Mouse (Mus musculus) monocyte, adult 5-6 weeks (primary cell): ENCODE results near the gene Ano1. TPM values are rescaled to one million over a fixed set of nuclear protein-coding genes. Genes with fewer than 3 reads are reported as not detected.

Experiments
- ATAC-seq: fragments of 153-309, 156-312 bp; replicated peaks from 2 replicates; pipeline ENCODE4 v1.8.0; 2017; ENCODE audit warnings: mild to moderate bottlenecking; ENCODE audit not compliant: low TSS enrichment, insufficient number of reproducible peaks, severe bottlenecking, poor library complexity, low FRiP score
- total RNA-seq: library from RNA; stranded (forward); fragments of 200-1000, 200-491, 200-594 nt; gene quantifications from 3 replicates; pipeline ENCODE4 v1.2.3, GENCODE M21; 2017

Ano1 gene
- total RNA-seq, 1 experiment from 2014 or later: 0.38 TPM

DNA sequence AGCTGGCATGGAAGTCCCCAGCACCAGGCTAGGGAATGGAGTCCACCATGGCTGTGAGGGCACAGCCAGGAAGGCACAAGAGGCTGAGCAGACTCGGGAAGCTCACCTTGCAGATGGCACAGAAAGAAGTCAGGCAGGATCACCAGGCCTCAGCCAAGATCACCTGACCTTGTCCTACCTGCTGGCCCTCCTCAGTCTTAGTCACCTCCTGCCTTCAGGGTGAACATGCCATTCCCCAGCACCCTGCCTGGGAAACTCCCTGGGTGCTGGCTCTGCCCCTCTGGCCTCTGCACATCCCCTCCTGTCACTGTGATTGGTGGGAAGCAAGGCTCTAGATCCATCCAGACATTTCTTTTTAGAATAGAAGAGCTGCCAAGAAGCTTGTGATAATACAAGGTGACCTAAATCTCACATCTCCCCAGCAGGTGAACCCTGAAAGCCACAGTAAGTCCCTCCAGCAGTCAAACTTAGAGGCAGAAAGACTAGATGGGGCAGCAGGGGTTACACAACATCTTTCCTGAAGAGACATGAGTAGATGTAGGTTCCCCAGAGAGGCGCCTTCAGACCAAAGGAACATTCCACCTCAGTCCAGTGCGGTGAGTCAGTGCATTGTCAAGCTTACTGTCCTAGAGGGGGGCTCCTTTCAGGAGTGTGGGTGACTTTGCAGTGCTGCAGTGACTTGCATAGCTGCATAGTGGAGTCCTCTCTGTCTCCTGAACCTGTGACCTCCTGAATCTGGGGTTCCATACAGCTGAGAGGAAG, 184.7 kb downstream of the Ano1 start:
- ATAC-seq: no peak

DNA sequence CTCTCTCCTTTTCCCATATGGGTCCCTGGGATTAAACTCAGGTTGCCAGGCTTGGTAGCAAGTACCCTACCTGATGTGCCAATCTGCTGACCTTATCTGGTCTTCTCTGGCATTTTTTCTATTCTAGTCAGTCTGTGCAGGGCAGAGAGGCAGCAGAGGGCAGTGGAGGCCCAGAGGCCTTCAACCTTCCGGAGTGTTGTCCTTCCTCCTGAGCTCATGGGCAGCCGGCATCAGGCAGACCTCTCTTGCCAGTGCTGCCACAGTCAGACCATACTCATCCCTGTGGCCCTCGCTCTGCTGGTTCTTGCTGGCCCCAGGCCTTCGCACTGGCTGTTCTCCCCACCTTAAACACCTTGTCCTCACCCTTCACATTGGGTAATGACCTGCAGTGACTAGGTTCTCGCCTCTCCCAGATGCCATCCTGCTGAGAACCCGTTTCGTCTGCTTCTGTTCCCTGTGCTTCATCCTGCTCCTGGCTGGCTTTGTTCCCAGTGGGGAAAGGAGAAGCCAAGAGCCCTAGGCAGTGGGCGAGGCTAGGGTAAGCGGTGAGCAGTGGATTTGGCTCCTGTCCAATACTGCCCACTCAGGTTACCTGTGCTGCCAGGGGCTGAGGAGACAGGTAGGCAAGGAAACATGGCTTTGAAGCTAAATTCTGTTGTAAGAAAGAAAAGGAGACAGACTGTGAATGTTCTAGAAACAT, 188.2 kb downstream of the Ano1 start:
- ATAC-seq: no peak

DNA sequence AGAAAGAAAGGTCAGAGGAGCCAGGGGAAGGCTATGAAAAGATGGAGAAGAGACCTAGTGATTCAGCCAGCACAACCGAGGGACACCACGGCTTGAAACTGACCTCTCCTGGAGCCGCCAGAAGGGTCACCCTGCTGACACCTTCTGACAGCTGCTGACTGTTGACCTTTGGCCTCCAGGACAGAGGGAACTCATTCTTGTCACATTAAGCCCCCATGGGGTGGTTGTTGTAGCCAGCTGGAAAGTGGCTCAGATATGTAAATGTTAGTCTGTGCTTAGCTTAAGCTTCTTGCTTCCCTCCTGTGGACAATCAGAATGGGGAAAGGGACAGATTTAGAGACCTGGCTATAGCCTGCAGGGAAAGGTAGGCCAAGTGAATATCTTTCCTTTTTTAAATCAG, 189.8 kb downstream of the Ano1 start:
- no peak for ATAC-seq

DNA sequence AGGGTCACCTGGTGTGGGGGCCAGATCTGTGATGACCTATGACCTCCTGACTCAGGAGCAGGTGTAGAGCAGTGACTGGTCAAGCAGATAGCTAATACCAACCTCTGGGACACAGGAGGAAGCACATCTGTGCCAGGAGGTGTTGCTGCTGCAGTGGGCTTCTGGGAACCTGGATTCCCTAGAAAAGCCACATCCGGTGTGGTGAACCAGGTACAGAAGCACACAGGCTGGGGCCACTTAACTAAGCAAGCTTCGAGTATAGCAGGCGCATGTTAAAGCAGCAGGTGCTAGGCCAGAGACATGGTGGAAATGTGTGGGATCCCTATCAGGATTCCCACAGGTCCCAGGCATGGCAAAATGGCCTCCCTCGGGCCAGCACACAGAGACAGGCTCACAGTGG, 191.2 kb downstream of the Ano1 start:
- no peak for ATAC-seq

DNA sequence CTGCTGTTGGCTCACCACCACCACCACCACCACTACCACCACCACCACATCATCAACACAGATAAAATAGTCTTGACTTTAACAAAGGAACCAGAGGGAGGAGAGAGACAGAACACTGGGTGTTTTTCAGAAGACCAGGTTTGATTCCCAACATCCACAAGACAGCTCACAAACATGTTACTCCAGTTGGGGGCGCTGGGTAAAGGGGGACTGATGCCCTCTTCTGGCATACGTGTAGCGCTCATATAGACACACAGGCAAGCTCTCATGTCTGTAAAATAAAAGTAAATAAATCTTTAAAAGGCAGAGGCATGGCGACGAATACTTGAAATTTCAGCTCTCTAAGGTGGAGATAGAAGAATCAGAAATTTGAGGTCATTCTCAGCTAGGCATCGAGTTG, 193.2 kb downstream of the Ano1 start:
- no peak for ATAC-seq

DNA sequence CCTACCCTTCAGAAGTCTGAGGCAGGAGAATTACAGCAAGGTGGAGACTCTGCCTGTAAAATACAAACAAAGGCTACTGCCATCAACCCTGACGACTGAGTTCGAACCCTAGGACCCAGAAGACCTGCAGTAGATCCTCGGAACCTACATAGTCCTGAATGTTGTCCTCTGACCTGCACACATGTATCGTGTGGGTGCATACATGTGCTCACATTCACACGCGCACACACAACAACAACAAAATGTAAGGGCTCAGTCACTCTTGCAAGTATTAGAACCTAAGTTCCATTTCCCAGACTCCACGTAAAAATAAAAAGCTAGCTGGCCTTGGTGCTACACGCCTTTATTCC, 197.7 kb downstream of the Ano1 start:
- no peak for ATAC-seq

DNA sequence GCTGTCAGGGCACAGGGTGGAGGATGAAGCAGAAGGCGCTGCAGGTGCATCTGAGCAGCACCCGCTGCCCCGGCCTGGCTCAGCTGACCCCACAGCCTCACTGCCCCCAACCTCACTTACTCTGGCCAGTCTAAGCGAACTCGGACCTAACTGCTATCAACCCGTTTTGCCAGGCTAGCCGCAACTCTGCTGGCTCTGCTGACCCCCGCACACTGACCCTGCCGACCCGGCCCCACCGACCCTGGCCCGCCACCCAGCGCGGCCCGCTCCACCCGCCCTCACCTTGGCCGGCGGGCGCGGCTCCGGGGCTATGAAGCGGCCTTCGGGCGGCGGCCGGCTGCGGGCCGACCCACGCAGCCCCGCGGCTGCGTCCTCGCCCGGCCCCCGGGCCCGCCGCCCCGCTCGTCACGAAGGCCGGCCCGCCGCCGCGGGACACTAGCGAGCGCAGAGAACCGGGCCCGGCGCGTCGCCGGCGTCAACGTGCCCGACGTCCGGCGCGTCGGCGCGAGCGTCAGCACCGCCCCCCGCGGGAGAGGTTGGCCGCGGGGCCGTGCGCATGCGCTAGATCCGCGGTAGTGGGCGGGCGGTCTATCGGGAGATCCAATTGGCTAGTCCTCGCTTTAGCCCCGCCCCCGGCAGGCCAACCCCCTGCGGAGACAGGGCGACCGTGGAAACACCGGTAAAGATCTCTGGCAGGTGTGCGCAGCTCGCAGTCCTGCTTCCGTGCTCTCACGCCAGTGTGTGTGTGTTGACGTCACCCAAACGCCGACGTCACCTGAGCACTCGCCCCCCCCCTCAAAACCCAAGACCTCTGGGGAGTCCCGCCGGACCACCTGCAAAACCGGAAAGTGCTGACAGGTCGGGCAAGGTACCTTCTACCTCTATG, 198.3 kb downstream of the Ano1 start, which contains the start of gene Ppfia1:
Gene Ppfia1, minus strand, starts transcription at position 493 of the 886 bp plus-strand sequence.
- ATAC-seq: peak; percentile 95

DNA sequence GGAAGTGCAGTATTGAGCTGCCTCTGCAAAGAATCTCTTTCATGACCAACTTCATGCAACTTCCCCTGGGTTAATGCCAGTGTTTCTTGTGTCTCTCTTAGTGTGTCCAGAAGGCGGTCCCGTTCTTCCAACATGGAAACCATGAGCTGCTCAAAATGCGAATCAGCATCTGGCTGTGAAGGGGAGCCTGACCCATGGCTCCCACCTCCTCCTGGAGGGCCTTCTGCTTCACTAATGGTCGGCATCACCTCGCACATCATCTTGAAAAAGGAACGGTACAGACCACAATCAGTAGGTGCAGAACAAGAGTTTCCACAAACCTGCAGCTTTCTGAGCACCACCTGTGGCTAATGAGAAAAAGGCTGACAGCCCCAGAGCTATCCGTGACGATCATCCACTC, 199.5 kb downstream of the Ano1 start:
- ATAC-seq: no peak

DNA sequence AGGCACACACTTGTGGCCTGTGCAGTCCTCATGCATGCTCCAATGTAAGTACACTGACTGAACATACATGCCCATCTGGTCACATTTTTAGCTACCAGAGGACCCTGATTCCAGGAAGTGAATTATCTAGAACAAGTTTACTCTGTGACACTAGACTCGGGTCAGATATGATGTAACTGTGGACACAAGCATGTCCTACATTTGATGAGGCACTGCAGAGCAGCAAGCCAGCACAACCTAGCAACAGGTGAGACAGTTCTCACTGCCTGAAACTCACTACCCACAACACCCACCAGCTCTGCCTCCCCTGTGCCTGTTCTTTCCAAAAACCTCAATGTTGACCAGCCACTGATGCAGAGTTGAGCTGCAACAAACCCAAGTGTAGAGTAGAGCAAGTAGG, 201.0 kb downstream of the Ano1 start:
- no peak for ATAC-seq

DNA sequence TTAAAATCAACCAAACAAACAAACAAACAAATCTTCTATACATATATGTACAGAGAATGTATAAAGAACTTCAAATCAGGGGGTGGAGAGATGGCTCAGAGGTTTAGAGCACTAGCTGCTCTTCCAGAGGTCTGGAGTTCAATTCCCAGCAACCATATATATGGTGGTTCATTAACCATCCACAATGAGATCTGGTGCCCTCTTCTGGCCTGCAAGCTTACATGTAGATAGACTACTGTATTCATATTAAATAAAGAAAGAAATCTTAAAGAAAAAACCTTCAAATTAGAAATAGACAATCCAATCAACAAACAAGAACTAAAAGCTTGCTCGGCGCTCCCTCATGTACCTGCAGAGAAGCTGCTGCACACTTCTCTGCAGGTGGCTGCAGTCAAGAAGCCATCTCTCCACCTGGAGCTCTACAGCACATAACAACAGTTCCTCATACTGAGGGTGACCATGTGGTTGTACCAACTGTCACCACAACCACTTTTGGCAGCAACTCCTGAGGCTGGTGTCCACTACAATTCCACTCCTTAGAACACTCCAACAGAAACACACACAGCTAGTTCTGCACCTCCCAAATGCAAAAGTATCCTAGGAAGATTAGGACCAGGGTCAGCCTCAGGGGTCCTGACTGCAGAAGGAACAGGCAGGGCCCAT, 201.7 kb downstream of the Ano1 start:
- ATAC-seq: no peak

DNA sequence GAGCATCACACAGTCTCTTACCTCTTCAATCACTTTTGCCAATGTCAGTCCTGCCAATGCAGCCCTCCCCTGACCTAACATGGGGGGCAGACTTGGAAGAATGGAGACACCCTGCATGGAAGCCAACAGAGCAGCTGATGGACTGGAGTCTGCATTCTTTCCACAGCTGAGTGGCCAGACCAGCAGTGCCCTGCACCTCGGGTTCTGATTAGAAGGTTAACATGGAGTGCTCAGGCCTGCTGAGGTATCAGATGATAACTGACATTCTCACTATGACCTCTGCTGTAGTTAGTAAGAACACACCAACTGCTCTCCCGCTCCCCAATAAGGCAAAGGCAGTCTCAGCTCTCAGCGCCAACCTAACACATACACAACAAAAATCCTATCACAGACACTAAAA, 206.5 kb downstream of the Ano1 start:
- no peak for ATAC-seq

DNA sequence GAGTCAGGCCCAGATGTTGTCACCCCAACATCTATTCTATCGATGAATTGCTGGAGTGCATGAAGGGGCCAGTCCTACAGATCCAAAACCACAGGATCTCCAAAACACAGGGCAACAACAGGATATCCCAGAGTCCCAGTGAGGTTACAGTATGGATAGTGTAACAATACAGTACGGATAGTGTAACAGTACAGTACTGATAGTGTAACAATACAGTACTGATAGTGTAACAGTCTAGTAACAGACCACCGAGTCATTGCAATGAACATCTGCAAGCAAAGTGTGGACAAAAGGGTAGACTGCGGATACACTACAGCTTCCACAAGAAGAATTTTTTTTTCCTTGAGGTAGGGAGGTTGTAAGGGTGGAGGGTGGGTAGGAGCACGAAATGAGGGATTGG, 210.4 kb downstream of the Ano1 start:
- no peak for ATAC-seq

DNA sequence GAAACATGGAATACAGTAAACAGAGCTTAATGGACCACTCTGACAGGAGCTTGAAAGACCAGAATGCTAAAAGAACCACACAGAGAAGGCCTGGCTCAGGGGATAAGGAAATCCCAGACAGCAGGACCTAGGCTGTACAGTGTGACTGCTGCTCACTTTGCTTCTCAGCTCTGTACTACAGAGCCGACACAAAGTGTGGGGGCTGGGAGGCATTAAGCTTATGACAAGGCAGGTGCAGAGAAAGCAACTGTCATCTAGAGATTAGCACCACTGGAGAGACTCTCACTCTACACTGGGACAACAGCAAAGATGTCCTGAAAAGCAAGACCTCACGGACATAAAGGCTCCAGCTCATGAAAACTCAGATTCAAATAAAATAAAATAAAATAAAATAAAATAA, 212.6 kb downstream of the Ano1 start:
- ATAC-seq: no peak

Other genes with a start within 250 kb of the Ano1 start
- 36.7 to 111 TPM (median 42.1 TPM) in 3 replicates for gene Ppfia1, start 198.2 kb downstream of the Ano1 start, total RNA-seq
- gene Fadd, start 169.5 kb downstream of the Ano1 start, total RNA-seq: 3.0 to 6.1 TPM (median 5.4 TPM) in 3 replicates
- gene Fgf3, start 86.1 kb upstream of the Ano1 start, total RNA-seq: 2.0 TPM in 1 of 3 replicates, not detected in the others
- not detected in 3 replicates for gene Fgf4, start 95.4 kb upstream of the Ano1 start, total RNA-seq
- not detected in 3 replicates for gene Fgf15, start 144.6 kb upstream of the Ano1 start, total RNA-seq
- gene LTO1, start 163.1 kb upstream of the Ano1 start, total RNA-seq: 31.6 to 57.8 TPM (median 50.1 TPM) in 3 replicates
- 1.1 to 5.5 TPM (median 1.7 TPM) in 3 replicates for gene Ccnd1, start 188.0 kb upstream of the Ano1 start, total RNA-seq